Mouse (Mus musculus) thymus, adult 2 months (tissue): Measurements from ENCODE around the gene Snap23. TPM values are rescaled to one million over a fixed set of nuclear protein-coding genes. Genes with fewer than 3 reads are reported as not detected.

ENCODE experiments used
- DNase-seq: peaks from one replicate; pipeline ENCODE4 v3.0.0; 2021
- H3K27ac ChIP-seq: fragments of 200-500 bp; 2 replicates; pipeline ENCODE4 v1.5.1; 2012; ENCODE audit warnings: low read length, control low read depth; ENCODE audit not compliant: control insufficient read depth, insufficient read depth
- H3K27me3 ChIP-seq: fragments of 200-500 bp; 2 replicates; pipeline ENCODE4 v1.6.1; 2012; ENCODE audit warnings: mild to moderate bottlenecking, low read length, moderate library complexity, mixed read lengths; ENCODE audit not compliant: control insufficient read depth, insufficient read depth
- H3K36me3 ChIP-seq: fragments of 200-500 bp; 2 replicates; pipeline ENCODE4 v1.6.1; 2012; ENCODE audit warnings: mild to moderate bottlenecking, low read length, moderate library complexity; ENCODE audit not compliant: control insufficient read depth, insufficient read depth
- H3K4me1 ChIP-seq: fragments of 200-500 bp; replicated peaks from 2 replicates; pipeline ENCODE4 v1.6.1; 2012; ENCODE audit warnings: low read length; ENCODE audit not compliant: control insufficient read depth, insufficient read depth
- H3K4me3 ChIP-seq: fragments of 200-500 bp; 2 replicates; pipeline ENCODE4 v1.5.1; 2012; ENCODE audit warnings: mild to moderate bottlenecking, low read length, control low read depth, moderate library complexity; ENCODE audit not compliant: control insufficient read depth, insufficient read depth
- CTCF ChIP-seq: fragments of 200-500 bp; IDR thresholded peaks from 2 replicates; pipeline ENCODE4 v1.5.1; 2012; ENCODE audit warnings: mild to moderate bottlenecking, control low read depth, low read length, moderate library complexity, borderline replicate concordance; ENCODE audit not compliant: control insufficient read depth, poor library complexity, insufficient read depth; ENCODE audit errors: extremely low read depth
- POLR2A ChIP-seq: fragments of 200-500 bp; IDR thresholded peaks from 2 replicates; pipeline ENCODE4 v1.6.1; 2012; ENCODE audit warnings: mild to moderate bottlenecking, low read length, control low read depth, moderate library complexity; ENCODE audit not compliant: control insufficient read depth, poor library complexity, insufficient read depth; ENCODE audit errors: extremely low read depth
- WGBS: fragments of 180-500 bp; shearing (Covaris S2); methylation state at CpG from one replicate; pipeline ENCODE4 v1.1.7; 2018; 5-methylcytosine and 5-hydroxymethylcytosine counted together
- polyA plus RNA-seq: library from polyadenylated mRNA; depleted of rRNA; stranded (reverse); fragments of >200 nt; gene quantifications from 2 replicates; pipeline ENCODE4 v1.2.3, GENCODE M21; 2012

Snap23 gene
- polyA plus RNA-seq, 1 experiment, result 7.0 TPM

DNA sequence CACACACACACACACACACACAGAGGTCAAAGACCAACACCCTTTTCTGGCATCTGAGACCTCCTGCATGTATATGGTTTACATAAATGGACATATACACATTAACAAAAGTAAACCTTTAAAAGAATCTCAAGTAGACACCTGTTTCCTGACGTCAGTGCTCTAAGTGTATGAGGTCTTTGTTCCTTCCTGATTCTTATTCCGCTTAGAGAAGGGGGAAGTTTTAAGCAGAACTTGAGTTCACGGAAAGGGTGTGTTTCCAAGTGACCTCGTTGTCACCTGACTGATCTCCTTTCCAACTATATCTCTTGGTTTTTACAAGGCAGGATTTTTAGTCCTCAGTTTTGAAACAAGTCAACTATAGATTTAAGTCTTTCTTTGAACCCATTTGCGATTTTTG is 10.8 kb downstream of the Snap23 start:
- DNase-seq, result no peak

DNA sequence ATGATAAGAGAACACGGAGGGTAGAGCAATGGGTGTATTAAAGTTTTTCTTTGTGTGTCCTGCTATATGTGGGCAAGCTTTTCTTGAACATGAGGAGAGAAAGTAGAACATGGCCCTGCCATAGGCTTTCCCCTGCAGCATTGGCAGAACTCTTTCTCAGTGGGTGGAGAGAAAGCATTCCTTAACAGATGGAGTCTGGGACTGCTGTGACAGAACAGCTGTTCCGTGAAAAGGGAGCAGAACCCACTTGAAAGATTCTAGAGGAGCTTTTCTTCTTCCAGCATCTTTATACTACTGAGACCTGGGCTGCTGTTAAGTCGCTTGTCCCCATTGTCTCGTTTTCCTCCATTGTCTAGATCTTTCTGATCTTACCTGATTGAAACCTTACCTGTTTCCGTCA is 22.3 kb downstream of the Snap23 start:
- Histone ChIP-seq H3K4me3 (no peak overlapping the region), H3K4me1 (no peaks in the 10 kb centered on the region), H3K27me3 (no peaks in the 10 kb centered on the region), H3K27ac (no peak overlapping the region), H3K36me3 (peaks cover 14% of the 10 kb centered on the region)
- WGBS, result 91% methylated on average over 5 of the region's 5 CpGs
- DNase-seq, result no peak
- TF ChIP-seq CTCF (no peak), POLR2A (no peak)

More for the DNA sequence above, 10.8 kb downstream of the Snap23 start:
- Histone ChIP-seq H3K36me3 (no peaks in the 10 kb centered on the region), H3K27ac (no peak overlapping the region), H3K27me3 (no peaks in the 10 kb centered on the region), H3K4me3 (no peak overlapping the region), H3K4me1 (no peaks in the 10 kb centered on the region; the same call in 1 of the 2 replicates)
- TF ChIP-seq CTCF (no peak), POLR2A (no peak)
- WGBS, result 17% methylated on average over 5 of the region's 5 CpGs

DNA sequence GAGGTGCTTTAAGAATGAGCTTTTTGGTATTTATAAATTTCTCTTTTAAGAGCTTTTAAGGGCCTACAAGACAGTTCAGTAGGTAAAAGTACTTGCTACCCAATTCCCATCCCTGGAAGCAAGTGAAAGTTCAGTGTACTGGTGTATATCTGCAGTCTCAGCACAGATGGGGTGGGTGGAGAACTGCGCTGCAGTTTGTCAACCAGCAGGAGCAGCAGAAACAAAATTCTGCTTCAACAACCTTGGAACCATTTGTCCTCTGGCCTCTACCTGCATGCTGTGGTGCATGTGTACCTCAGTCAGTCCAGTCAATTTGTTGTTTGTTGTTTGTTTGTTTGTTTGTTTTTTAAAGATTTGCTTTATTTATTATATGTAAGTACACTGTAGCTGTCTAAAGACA is 24.8 kb downstream of the Snap23 start:
- H3K4me1 ChIP-seq, result no peaks in the 10 kb centered on the region
- no peaks in the 10 kb centered on the region for H3K27me3 ChIP-seq
- H3K4me3 ChIP-seq, result no peak overlapping the region
- no peak overlapping the region for H3K27ac ChIP-seq
- no peak for DNase-seq
- TF ChIP-seq POLR2A (no peak), CTCF (no peak)
- H3K36me3 ChIP-seq, result peaks cover 26% of the 10 kb centered on the region
- 93% methylated on average over 1 of the region's 1 CpGs for WGBS

DNA sequence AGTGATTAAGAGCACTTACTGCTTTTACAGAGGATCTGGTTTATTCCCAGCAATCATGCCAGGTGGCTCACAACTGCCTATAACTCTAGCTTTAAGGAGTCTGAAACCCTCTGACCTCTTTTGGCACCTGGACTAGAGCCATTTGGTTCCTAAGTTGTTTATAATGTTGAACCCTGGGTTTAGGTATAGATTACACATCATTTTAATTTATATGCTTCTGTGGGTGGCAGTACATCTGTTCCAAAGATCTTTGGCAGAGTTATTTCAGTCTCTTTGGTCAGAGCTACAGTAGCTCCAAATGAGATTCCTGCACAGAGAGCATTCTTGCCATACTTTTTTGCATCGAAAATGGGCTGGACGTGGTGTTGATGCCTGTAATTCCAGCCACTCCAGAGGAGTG is 30.3 kb downstream of the Snap23 start:
- 99% methylated on average over 2 of the region's 2 CpGs for WGBS
- no peaks in the 10 kb centered on the region for H3K4me1 ChIP-seq
- peaks cover 45% of the 10 kb centered on the region for H3K36me3 ChIP-seq
- TF ChIP-seq CTCF (no peak), POLR2A (no peak)
- H3K27ac ChIP-seq, result no peak overlapping the region
- no peak for DNase-seq
- H3K27me3 ChIP-seq, result no peaks in the 10 kb centered on the region
- H3K4me3 ChIP-seq, result no peak overlapping the region

DNA sequence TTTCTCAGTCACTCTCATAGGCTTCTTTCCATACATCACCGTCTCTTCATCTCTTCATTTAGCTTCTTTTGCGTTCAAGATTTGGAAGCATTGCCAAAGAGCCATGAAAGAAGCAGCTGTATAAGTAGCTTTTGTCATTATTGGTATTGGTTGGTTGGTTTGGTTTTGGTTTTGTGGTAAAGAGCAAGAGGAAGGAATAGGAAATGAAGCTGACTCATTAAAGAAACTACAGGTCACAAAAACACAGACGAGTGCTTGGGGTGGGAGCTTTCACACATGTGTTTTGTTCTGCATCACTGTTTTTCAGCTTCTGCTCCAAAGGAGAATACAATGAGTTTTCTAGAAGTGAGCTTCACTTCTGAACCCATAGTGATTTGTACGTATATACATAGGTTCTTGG is 32.0 kb downstream of the Snap23 start:
- TF ChIP-seq POLR2A, result no peak
- TF ChIP-seq CTCF, result no peak
- H3K4me3 ChIP-seq, result no peak overlapping the region
- WGBS, result 43% methylated on average over 4 of the region's 4 CpGs
- H3K36me3 ChIP-seq, result peaks cover 49% of the 10 kb centered on the region
- no peak for DNase-seq
- H3K27me3 ChIP-seq, result no peaks in the 10 kb centered on the region
- no peaks in the 10 kb centered on the region for H3K4me1 ChIP-seq
- H3K27ac ChIP-seq, result no peak overlapping the region

DNA sequence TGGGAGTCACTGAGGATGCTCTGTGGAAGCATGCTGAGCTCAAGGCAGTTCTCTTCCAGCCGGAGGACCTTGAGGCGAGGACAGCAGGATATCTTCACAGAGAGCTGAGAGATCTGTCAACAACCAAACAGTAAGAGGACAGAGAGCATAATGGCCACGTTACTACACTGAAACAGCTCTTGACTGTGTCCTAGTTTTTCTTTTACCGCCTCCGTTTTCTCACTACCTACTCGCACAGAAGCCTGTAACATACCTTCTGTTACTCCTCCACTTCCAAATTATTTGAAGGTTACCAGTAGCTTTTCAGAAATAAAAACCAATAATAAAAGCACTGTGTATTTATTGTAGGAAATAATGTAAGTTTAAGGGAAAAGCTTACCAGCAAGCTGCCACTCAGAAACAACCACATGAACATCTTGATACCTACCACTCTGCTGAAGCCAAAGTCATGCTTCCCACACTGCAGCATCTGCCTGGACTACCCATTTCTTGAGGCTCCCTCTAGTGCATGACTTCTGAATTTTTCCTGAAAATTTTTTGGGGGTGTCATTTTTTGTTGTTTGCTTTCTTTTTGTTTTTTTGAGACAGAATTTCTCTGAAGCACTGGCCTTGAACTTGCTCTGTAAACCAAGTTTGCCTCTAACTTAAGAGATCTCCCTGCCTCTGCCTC is 38.7 kb downstream of the Snap23 start:
- peak; percentile 21 for DNase-seq

More for the DNA sequence above, 38.7 kb downstream of the Snap23 start:
- WGBS, result 97% methylated on average over 6 of the region's 6 CpGs
- Histone ChIP-seq H3K27me3 (no peaks in the 10 kb centered on the region), H3K4me1 (0 out of 2 replicates have a peak, but pooled peaks cover 3% of the 10 kb centered on the region), H3K36me3 (peaks cover 5% of the 10 kb centered on the region; the same call in 1 of the 2 replicates), H3K4me3 (no peak overlapping the region), H3K27ac (no peak overlapping the region)
- TF ChIP-seq CTCF, result no peak
- TF ChIP-seq POLR2A, result no peak
